Mouse (Mus musculus): ENCODE results near the gene Serpina9. TPM values are rescaled to one million over a fixed set of nuclear protein-coding genes. Genes with fewer than 3 reads are reported as not detected.

Serpina9 gene
- polyA plus RNA-seq, 1 experiment from 2014 or later: not detected

Other genes with a start within 250 kb of the Serpina9 start
- gene Serpina1d, start 240.2 kb downstream of the Serpina9 start, polyA plus RNA-seq (2014; fragmentation: Nextera tagmentation; extraction: Ambion mirVana): not detected in 2 replicates
- gene Serpina1b, start 183.4 kb downstream of the Serpina9 start, polyA plus RNA-seq (2014; fragmentation: Nextera tagmentation; extraction: Ambion mirVana): not detected in 2 replicates
- not detected in 2 replicates for gene Serpina1a, start 150.2 kb downstream of the Serpina9 start, polyA plus RNA-seq (2014; fragmentation: Nextera tagmentation; extraction: Ambion mirVana)
- not detected in 2 replicates for gene Serpina1c, start 108.9 kb downstream of the Serpina9 start, polyA plus RNA-seq (2014; fragmentation: Nextera tagmentation; extraction: Ambion mirVana)
- not detected in 2 replicates for gene Serpina1e, start 54.8 kb downstream of the Serpina9 start, polyA plus RNA-seq (2014; fragmentation: Nextera tagmentation; extraction: Ambion mirVana)
- gene Serpina11, start 23.8 kb downstream of the Serpina9 start, polyA plus RNA-seq (2014; fragmentation: Nextera tagmentation; extraction: Ambion mirVana): not detected in 2 replicates
- not detected in 2 replicates for gene Serpina12, start 30.7 kb upstream of the Serpina9 start, polyA plus RNA-seq (2014; fragmentation: Nextera tagmentation; extraction: Ambion mirVana)
- not detected in 2 replicates for gene Serpina5, start 87.4 kb upstream of the Serpina9 start, polyA plus RNA-seq (2014; fragmentation: Nextera tagmentation; extraction: Ambion mirVana)
- gene Serpina3a, start 99.0 kb upstream of the Serpina9 start, polyA plus RNA-seq (2014; fragmentation: Nextera tagmentation; extraction: Ambion mirVana): not detected in 2 replicates
- not detected in 2 replicates for gene Serpina3b, start 114.2 kb upstream of the Serpina9 start, polyA plus RNA-seq (2014; fragmentation: Nextera tagmentation; extraction: Ambion mirVana)
- not detected in 2 replicates for gene Serpina3c, start 140.1 kb upstream of the Serpina9 start, polyA plus RNA-seq (2014; fragmentation: Nextera tagmentation; extraction: Ambion mirVana)
- gene Serpina3f, start 200.8 kb upstream of the Serpina9 start, polyA plus RNA-seq (2014; fragmentation: Nextera tagmentation; extraction: Ambion mirVana): 0.27 and 0.37 TPM in 2 replicates
- 0.28 TPM in 1 of 2 replicates, not detected in the other for gene Serpina3g, start 222.5 kb upstream of the Serpina9 start, polyA plus RNA-seq (2014; fragmentation: Nextera tagmentation; extraction: Ambion mirVana)
- gene Serpina3i, start 249.4 kb upstream of the Serpina9 start, polyA plus RNA-seq (2014; fragmentation: Nextera tagmentation; extraction: Ambion mirVana): 0.09 TPM in 1 of 2 replicates, not detected in the other